Mouse (Mus musculus): ENCODE data around the gene 1700066M21Rik.

The 1700066M21Rik gene

DNA sequence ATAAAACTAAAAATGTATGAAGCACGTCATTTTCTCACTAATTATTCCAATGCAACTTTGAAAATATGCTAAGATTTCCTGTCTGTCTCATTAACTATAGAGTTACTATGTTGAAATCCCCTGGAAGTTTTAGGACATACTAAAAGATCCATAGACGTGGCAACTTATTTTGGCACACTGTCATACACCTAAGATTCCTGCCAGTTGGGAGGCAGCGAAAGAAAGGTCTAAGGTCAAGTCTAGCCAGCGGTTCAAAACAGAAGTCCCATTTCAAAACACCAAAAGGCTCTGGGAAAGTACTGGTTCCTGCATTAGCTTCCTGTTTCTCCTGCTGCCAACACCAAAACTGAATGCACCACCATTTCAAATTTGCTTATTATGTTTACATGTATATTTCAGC lies 15.0 kb downstream of the 1700066M21Rik start:
- DNase-seq (ENCODE audit: low spot score in 2 of 2), result no peak

DNA sequence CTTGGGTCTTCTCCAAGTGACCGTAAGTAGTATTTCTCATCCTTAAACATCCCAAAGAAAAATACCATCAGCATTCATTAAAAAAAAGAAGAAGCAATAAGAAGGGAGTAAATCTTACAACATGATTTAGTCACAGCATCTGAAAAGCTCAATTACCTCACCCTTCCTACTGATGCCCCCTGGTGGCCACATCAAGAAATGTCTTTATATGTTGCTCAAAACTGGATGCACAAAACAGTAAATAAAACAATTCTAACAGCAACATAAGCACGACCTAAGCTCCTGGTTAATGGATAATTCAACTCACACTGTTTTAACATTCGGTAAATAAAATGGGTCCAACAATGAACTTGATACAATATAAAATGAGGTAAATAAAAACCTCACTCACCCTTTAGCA lies 16.6 kb downstream of the 1700066M21Rik start:
- peak in 1 of 2 experiments; percentile 40 for DNase-seq (ENCODE audit: low spot score in 2 of 2)

GRCm38 (mm10) chr1:57400321-57400720 lies 22.9 kb downstream of the 1700066M21Rik start:
- no peak for DNase-seq (ENCODE audit: low spot score in 2 of 2)

DNA sequence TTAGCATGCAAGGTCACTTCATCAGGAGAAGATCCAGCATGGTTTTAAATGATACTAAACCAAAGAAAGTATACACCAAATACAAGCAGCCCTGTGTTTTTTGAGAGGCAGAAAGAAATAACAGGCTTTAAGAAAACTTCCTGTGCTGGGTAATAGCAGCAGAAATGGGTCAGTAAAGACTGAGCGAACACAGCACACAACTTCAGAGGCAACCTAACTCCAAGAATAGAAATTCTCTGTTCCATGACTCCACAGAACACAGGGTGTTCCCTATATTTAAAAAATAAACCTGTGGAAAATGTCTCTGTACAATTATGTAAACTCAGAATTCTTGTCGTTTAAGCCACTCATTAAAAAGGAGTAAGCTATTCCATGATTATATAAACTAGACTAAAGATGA lies 23.5 kb downstream of the 1700066M21Rik start:
- no peak for DNase-seq (ENCODE audit: low spot score in 2 of 2)

DNA sequence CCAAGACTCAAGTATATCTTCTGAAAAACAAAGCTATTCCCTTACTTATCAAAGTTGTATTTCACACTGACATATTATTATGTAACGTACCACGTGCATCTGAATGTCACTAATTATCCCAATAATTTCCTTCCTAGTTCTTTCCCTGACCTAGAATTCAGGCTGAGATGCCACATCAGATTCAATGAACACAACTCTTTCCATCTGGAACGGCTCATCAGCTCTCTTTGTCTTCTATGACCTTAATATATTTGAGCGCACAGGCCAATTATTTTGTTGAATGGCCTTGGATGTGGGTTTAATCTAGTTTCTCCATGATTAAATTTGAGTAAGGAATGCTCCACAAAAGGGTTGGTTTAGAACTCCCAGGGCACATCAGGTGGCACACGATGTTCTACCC lies 24.7 kb downstream of the 1700066M21Rik start:
- no peak for DNase-seq (ENCODE audit: low spot score in 2 of 2)

GRCm38 (mm10) chr1:57406187-57407151 lies 29.0 kb downstream of the 1700066M21Rik start, which contains the start of the genes Maip1 and Tyw5:
Maip1 (plus strand) TSS chr1:57406328.
Tyw5 (minus strand) TSS chr1:57407101.
- peak; percentile 73 to 80 for DNase-seq (ENCODE audit: low spot score in 2 of 2)

- no peak for DNase-seq (ENCODE audit: low spot score in 2 of 2)
Observed at GRCm38 (mm10) chr1:57408994-57409393, 31.6 kb downstream of the 1700066M21Rik start.

DNA sequence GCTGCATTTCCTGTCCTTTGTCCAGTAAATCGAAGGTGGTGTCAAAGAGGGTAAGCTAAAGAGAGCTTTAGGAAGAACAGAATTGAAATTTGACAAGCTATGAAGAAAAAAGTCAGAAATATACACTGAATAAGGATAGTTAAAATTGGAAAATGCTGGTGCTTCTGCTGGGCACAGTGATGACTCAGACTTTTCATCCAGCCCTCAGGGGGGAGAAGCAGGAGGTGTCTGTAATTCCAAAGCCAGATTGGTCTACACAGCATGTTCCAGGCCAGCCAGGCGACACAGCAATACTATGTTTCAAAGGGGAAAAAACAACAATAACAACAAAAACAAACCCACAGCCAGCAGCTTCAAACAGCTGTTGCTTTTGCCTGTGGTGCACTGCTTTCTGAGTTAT lies 36.0 kb downstream of the 1700066M21Rik start:
- no peak for DNase-seq (ENCODE audit: low spot score in 2 of 2)

DNA sequence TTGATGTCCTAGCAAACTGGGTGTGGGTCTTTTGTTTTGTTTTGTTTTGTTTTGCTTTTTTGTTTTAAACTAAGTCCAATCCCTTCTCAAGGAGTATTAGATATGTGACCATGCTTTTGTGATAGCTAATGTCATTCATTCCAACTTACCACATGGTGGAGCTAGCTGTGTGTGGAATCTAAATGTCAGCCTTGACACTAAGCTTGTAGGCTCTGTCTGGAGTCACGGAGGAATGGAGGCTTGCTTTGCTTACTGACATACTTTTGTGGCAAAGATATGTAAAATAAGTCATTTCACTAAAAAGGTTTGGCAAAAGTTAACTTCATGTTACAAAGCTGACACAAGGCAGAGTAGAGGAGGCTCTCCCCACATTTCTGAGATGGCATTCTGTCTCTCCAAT lies 46.3 kb downstream of the 1700066M21Rik start:
- no peak for DNase-seq (ENCODE audit: low spot score in 2 of 2)

- DNase-seq (ENCODE audit: low spot score in 2 of 2), result peak; percentile 63 to 85
Observed at GRCm38 (mm10) chr1:57428368-57429308, 51.2 kb downstream of the 1700066M21Rik start.

- no peak for DNase-seq (ENCODE audit: low spot score in 2 of 2)
Observed at GRCm38 (mm10) chr1:57429786-57430483, 52.5 kb downstream of the 1700066M21Rik start.

DNA sequence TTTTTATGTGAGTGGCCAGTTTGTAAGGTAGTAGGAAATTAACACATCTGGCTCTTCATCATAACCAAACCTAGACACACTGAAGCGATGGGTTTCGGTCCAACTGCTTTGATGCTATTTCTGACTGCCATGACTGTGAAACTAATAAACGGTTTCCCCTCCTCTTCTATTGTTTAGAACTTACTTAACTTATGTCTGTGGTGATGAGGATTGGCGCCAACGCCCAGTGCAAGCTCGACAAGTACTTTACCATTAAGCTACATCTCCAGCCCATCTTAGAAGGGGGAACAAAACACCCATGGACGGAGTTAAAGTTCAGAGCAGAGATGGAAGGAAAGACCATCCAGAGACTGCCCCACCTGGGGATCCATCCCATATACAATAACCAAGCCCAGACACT lies 55.7 kb downstream of the 1700066M21Rik start:
- no peak for DNase-seq (ENCODE audit: low spot score in 2 of 2)

All from frontal cortex, postnatal 10 days (tissue).